Mouse (Mus musculus) 3T3-L1 (cell line): ENCODE data around the gene Chmp3.

Source experiments
- DNase-seq: peaks from one replicate; pipeline ENCODE4 v3.0.0-alpha.2; 2015; ENCODE audit warnings: low read depth, low spot score

Gene Chmp3

GRCm38 (mm10) chr6:71608994-71609393 lies 65.4 kb downstream of the Chmp3 start:
- no peak for DNase-seq

GRCm38 (mm10) chr6:71609968-71610367 lies 66.4 kb downstream of the Chmp3 start:
- DNase-seq, result no peak

- no peak for DNase-seq
These were observed 69.6 kb downstream of the Chmp3 start for GRCm38 (mm10) chr6:71613225-71613624.

- no peak for DNase-seq
These were observed 73.4 kb downstream of the Chmp3 start for GRCm38 (mm10) chr6:71616959-71617358.

GRCm38 (mm10) chr6:71621551-71621950 lies 78.0 kb downstream of the Chmp3 start:
- DNase-seq, result no peak

- DNase-seq, result peak; percentile 40
These were observed 78.4 kb downstream of the Chmp3 start for GRCm38 (mm10) chr6:71621981-71622380.

GRCm38 (mm10) chr6:71624723-71625122 lies 81.1 kb downstream of the Chmp3 start:
- DNase-seq, result peak; percentile 55

GRCm38 (mm10) chr6:71625984-71626383 lies 82.4 kb downstream of the Chmp3 start:
- no peak for DNase-seq

GRCm38 (mm10) chr6:71627325-71627724 lies 83.7 kb downstream of the Chmp3 start:
- DNase-seq, result no peak

GRCm38 (mm10) chr6:71631196-71631595 lies 87.6 kb downstream of the Chmp3 start:
- peak; percentile 53 for DNase-seq

- DNase-seq, result peak; percentile 57
These were observed 88.3 kb downstream of the Chmp3 start for GRCm38 (mm10) chr6:71631706-71632461.
